10 mouse cellular contexts compared by ENCODE assay signal in the genomic region with DNA sequence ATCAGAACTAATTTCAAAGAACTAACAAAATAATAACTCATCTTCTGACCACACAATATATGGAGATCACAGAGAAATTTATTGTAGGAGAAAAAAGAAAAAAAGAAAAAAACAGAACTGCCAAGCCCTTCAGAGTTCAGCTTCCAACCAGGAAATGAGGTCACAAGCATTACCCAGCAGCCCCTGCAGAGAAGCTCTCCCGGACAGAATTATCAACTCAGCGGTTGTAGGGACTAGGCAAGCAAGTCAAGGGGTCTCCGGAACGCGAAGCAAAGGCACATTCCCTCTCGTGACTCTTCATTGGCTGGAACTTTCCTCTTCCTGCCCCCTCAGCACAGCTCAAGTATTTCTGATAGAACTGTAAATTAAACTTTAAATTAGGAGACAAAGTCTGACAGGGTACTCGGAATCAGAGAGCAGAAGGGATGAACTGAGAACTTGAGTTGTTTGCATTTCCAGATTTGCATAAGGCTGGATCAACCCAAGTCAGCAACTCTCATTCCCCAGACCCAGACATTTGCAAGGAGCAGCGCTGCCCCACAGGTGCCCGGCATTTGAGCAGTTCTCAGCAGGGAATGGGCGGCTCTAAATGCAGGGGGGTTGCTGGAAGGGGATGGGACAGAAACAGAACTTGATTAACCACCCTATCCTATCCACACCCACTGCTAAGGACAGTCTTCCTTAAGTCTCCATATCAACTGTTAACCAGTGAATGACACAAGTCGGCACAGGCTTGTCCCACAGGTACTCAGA. TPM values are rescaled to one million over a fixed set of nuclear protein-coding genes. Genes with fewer than 3 reads are reported as not detected.
DNase-seq lines count a peak whose midpoint lies in the region; ATAC-seq lines count a peak whose summit lies in the region.
"Had no signal": no experiment of that assay in that cellular context is flagged by ENCODE, and none has a peak within 500 bp of the region (broad histone marks: within the 10 kb centered on the region; RNA-seq: fewer than 3 reads in every experiment).

No protein-coding gene starts in this region.

- no peaks in the 10 kb centered on the region for H3K9me3 ChIP-seq in heart, embryonic 16.5 days (replicated peaks; ENCODE audit: control insufficient read depth, low read length)
- H3K9me3 ChIP-seq in hindbrain, embryonic 14.5 days (ENCODE audit: control insufficient read depth, low read length) = no peaks in the 10 kb centered on the region
- no peaks in the 10 kb centered on the region for H3K9me3 ChIP-seq in midbrain, embryonic 15.5 days
- H3K9me3 ChIP-seq: megakaryocyte, embryonic 14.5 days had no signal

- peak overlapping the region; percentile 51; the same call in 1 of the 2 replicates for H3K4me3 ChIP-seq in heart, embryonic 16.5 days (ENCODE audit: low read length)
- no peak overlapping the region; the same call in 1 of the 2 replicates for H3K4me3 ChIP-seq in hindbrain, embryonic 14.5 days (replicated peaks; ENCODE audit: low read length)
- peak overlapping the region; percentile 49 for H3K4me3 ChIP-seq in midbrain, embryonic 15.5 days

- DNase-seq in heart, adult 11 months = no peak
- DNase-seq in embryo, embryonic 10.5 days (ENCODE audit: low spot score) = peak; percentile 36
- DNase-seq in hindbrain, embryonic 14.5 days (ENCODE audit: low spot score) = no peak
- DNase-seq in left cerebral cortex, postnatal 25 days (ENCODE audit: low spot score in 2 of 2) = no peak
- no peak for DNase-seq in adrenal gland, postnatal 14 days
- DNase-seq in urinary bladder, postnatal 14 days (ENCODE audit: low spot score) = no peak

- peak overlapping the region; percentile 79 for H3K4me2 ChIP-seq in heart, embryonic 16.5 days (ENCODE audit: low read depth, low read length)
- H3K4me2 ChIP-seq in hindbrain, embryonic 14.5 days (replicated peaks) = peak overlapping the region; percentile 75; the same call in 1 of the 2 replicates
- H3K4me2 ChIP-seq in midbrain, embryonic 15.5 days = peak overlapping the region; percentile 95

- no peaks in the 10 kb centered on the region for H3K36me3 ChIP-seq in heart, embryonic 16.5 days (ENCODE audit: control insufficient read depth, insufficient read depth)
- H3K36me3 ChIP-seq in hindbrain, embryonic 14.5 days (replicated peaks; ENCODE audit: control insufficient read depth, insufficient read depth) = no peaks in the 10 kb centered on the region
- H3K36me3 ChIP-seq in midbrain, embryonic 15.5 days (replicated peaks) = no peaks in the 10 kb centered on the region

- peaks cover 47% of the 10 kb centered on the region for H3K27me3 ChIP-seq in heart, embryonic 16.5 days (ENCODE audit: control insufficient read depth, insufficient read depth, low read length)
- peaks cover 30% of the 10 kb centered on the region for H3K27me3 ChIP-seq in hindbrain, embryonic 14.5 days (ENCODE audit: control insufficient read depth, insufficient read depth, low read length)
- peaks cover 20% of the 10 kb centered on the region for H3K27me3 ChIP-seq in midbrain, embryonic 15.5 days (replicated peaks)

- H3K27ac ChIP-seq in heart, embryonic 16.5 days (ENCODE audit: low read length) = no peak overlapping the region
- no peak overlapping the region for H3K27ac ChIP-seq in hindbrain, embryonic 14.5 days
- H3K27ac ChIP-seq in midbrain, embryonic 15.5 days = no peak overlapping the region

- ATAC-seq in heart, embryonic 16.5 days (replicated peaks; ENCODE audit: extremely low read depth, insufficient read depth, low FRiP score) = no peak
- ATAC-seq in hindbrain, embryonic 14.5 days (ENCODE audit: low FRiP score) = no peak
- ATAC-seq in midbrain, embryonic 15.5 days (replicated peaks) = no peak; the same call in 1 of the 2 replicates

- intact Hi-C loops in left cerebral cortex, postnatal 25 days (cut with DNase I) = no loop called here

- peaks cover 4% of the 10 kb centered on the region; the same call in 1 of the 2 replicates for H3K4me1 ChIP-seq in heart, embryonic 16.5 days (ENCODE audit: control insufficient read depth, insufficient read depth, low read length)
- peaks cover 9% of the 10 kb centered on the region for H3K4me1 ChIP-seq in hindbrain, embryonic 14.5 days (replicated peaks; ENCODE audit: control insufficient read depth, insufficient read depth, low read length)
- peaks cover 12% of the 10 kb centered on the region for H3K4me1 ChIP-seq in midbrain, embryonic 15.5 days

- WGBS in heart, embryonic 16.5 days = 5% methylated on average over 11 of the region's 11 CpGs
- 9% methylated on average over 11 of the region's 11 CpGs for WGBS in hindbrain, embryonic 14.5 days
- WGBS in midbrain, embryonic 15.5 days = 7% methylated on average over 11 of the region's 11 CpGs

- no peak overlapping the region for H3K9ac ChIP-seq in heart, embryonic 16.5 days (ENCODE audit: low read length)
- H3K9ac ChIP-seq in hindbrain, embryonic 14.5 days = no peak overlapping the region
- no peak overlapping the region for H3K9ac ChIP-seq in midbrain, embryonic 15.5 days

RNA-seq across cellular contexts. Expression of a gene that starts 8.3 kb away (rescaled TPM):
- 0.11 and 0.25 TPM in 2 replicates for polyA plus RNA-seq in heart, embryonic 16.5 days (2015; fragmentation: Nextera tagmentation; extraction: Ambion mirVana)
- polyA plus RNA-seq in hindbrain, embryonic 14.5 days (2014; fragmentation: Nextera tagmentation; extraction: Ambion mirVana) = 11.9 and 12.2 TPM in 2 replicates
- 12.3 and 12.8 TPM in 2 replicates for polyA plus RNA-seq in midbrain, embryonic 15.5 days (2015; fragmentation: Nextera tagmentation; extraction: Ambion mirVana)
- 1 to 10 TPM; 2.4 to 2.5 TPM for total RNA-seq in left cerebral cortex, postnatal 25 days (2021)
- 0.23 and 0.44 TPM in 2 replicates for total RNA-seq in adrenal gland, postnatal 14 days (2021)

RNA-seq across cellular contexts. Expression of a gene that starts 10.7 kb away (rescaled TPM):
- polyA plus RNA-seq in heart, embryonic 16.5 days (2015; fragmentation: Nextera tagmentation; extraction: Ambion mirVana) = 0.07 TPM in 2 replicates
- polyA plus RNA-seq in hindbrain, embryonic 14.5 days (2014; fragmentation: Nextera tagmentation; extraction: Ambion mirVana) = 0.20 and 0.21 TPM in 2 replicates
- 0.23 and 0.54 TPM in 2 replicates for polyA plus RNA-seq in midbrain, embryonic 15.5 days (2015; fragmentation: Nextera tagmentation; extraction: Ambion mirVana)
- total RNA-seq in left cerebral cortex, postnatal 25 days (2021) = 10 to 100 TPM; 10.1 to 12.6 TPM
- total RNA-seq in adrenal gland, postnatal 14 days (2021) = not detected in 2 replicates
- total RNA-seq: gastrocnemius, postnatal 4 days had no signal

RNA-seq across cellular contexts. Expression of a gene that starts 33.9 kb away (rescaled TPM):
- not detected in 2 replicates for polyA plus RNA-seq in heart, embryonic 16.5 days (2015; fragmentation: Nextera tagmentation; extraction: Ambion mirVana)
- not detected in 2 replicates for polyA plus RNA-seq in hindbrain, embryonic 14.5 days (2014; fragmentation: Nextera tagmentation; extraction: Ambion mirVana)
- not detected in 2 replicates for polyA plus RNA-seq in midbrain, embryonic 15.5 days (2015; fragmentation: Nextera tagmentation; extraction: Ambion mirVana)
- total RNA-seq in left cerebral cortex, postnatal 25 days (2021) = not detected
- total RNA-seq in adrenal gland, postnatal 14 days (2021) = not detected in 2 replicates
- total RNA-seq: gastrocnemius, postnatal 4 days had no signal

RNA-seq across cellular contexts. Expression of a gene that starts 40.9 kb away (rescaled TPM):
- polyA plus RNA-seq in heart, embryonic 16.5 days (2015; fragmentation: Nextera tagmentation; extraction: Ambion mirVana) = not detected in 2 replicates
- polyA plus RNA-seq in hindbrain, embryonic 14.5 days (2014; fragmentation: Nextera tagmentation; extraction: Ambion mirVana) = not detected in 2 replicates
- not detected in 2 replicates for polyA plus RNA-seq in midbrain, embryonic 15.5 days (2015; fragmentation: Nextera tagmentation; extraction: Ambion mirVana)
- under 1 TPM; 0.16 to 0.23 TPM for total RNA-seq in left cerebral cortex, postnatal 25 days (2021)
- not detected in 2 replicates for total RNA-seq in adrenal gland, postnatal 14 days (2021)
- total RNA-seq: gastrocnemius, postnatal 4 days had no signal

RNA-seq across cellular contexts. Expression of a gene that starts 56.7 kb away (rescaled TPM):
- polyA plus RNA-seq in heart, embryonic 16.5 days (2015; fragmentation: Nextera tagmentation; extraction: Ambion mirVana) = not detected in 2 replicates
- polyA plus RNA-seq in hindbrain, embryonic 14.5 days (2014; fragmentation: Nextera tagmentation; extraction: Ambion mirVana) = 0.52 and 0.68 TPM in 2 replicates
- 0.46 and 0.73 TPM in 2 replicates for polyA plus RNA-seq in midbrain, embryonic 15.5 days (2015; fragmentation: Nextera tagmentation; extraction: Ambion mirVana)
- 1 to 10 TPM; 1.3 to 2.0 TPM for total RNA-seq in left cerebral cortex, postnatal 25 days (2021)
- not detected in 2 replicates for total RNA-seq in adrenal gland, postnatal 14 days (2021)

Comparison
In these comparisons a context has a peak if more than half of its experiments do, and no peak if none do; other contexts are left out.
1. RNA of a gene that starts 8.3 kb away (polyA plus RNA-seq): 12.3 to 12.8 TPM in midbrain, embryonic 15.5 days and 11.9 to 12.2 TPM in hindbrain, embryonic 14.5 days; 0.11 to 0.25 TPM in heart, embryonic 16.5 days; every median in the first group is over 10 times any median in the second.
2. Peak in every context shown above with its lines, with median percentiles within 50 percentile points of each other: H3K4me2 ChIP-seq.